Mouse (Mus musculus) spleen, adult 2 months (tissue): ENCODE data around the gene Zhx3. TPM values are rescaled to one million over a fixed set of nuclear protein-coding genes. Genes with fewer than 3 reads are reported as not detected.
A peak's percentile ranks its signal among the peaks of the same experiment; 100 is the strongest.

Experiments
- DNase-seq, 2 experiments: peaks; one replicate each; pipeline versions ENCODE4 v3.0.0 to v3.0.0-alpha.2; 2012 to 2021; ENCODE audit warnings: low spot score in 2 of 2, low read depth in 1 of 2
- H3K27ac ChIP-seq: fragments of 200-500 bp; 2 replicates; pipeline ENCODE4 v1.5.1; 2012; ENCODE audit warnings: low read length, inconsistent platforms; ENCODE audit not compliant: insufficient read depth
- H3K27me3 ChIP-seq: fragments of 200-500 bp; 2 replicates; pipeline ENCODE4 v1.6.1; 2012; ENCODE audit warnings: mild to moderate bottlenecking, moderate library complexity, low read length, inconsistent platforms; ENCODE audit not compliant: control insufficient read depth, insufficient read depth
- H3K36me3 ChIP-seq: fragments of 200-500 bp; 2 replicates; pipeline ENCODE4 v1.6.1; 2012; ENCODE audit warnings: mild to moderate bottlenecking, low read length, inconsistent platforms; ENCODE audit not compliant: control insufficient read depth, insufficient read depth
- H3K4me1 ChIP-seq: fragments of 200-500 bp; 2 replicates; pipeline ENCODE4 v1.6.1; 2011; ENCODE audit warnings: inconsistent platforms; ENCODE audit not compliant: control insufficient read depth, insufficient read depth, insufficient read length
- H3K4me3 ChIP-seq: fragments of 200-500 bp; 2 replicates; pipeline ENCODE4 v1.5.1; 2011; ENCODE audit warnings: mild to moderate bottlenecking, inconsistent platforms; ENCODE audit not compliant: insufficient read depth, insufficient read length; ENCODE audit errors: extremely low read depth
- CTCF ChIP-seq: fragments of 200-500 bp; IDR thresholded peaks from 2 replicates; pipeline ENCODE4 v1.5.1; 2011; ENCODE audit warnings: mild to moderate bottlenecking, inconsistent platforms; ENCODE audit not compliant: insufficient read depth, insufficient read length, insufficient replicate concordance; ENCODE audit errors: extremely low read depth
- POLR2A ChIP-seq: fragments of 200-500 bp; IDR thresholded peaks from 2 replicates; pipeline ENCODE4 v1.6.1; 2011; ENCODE audit warnings: low read depth, low read length, inconsistent platforms
- WGBS: fragments of 180-500 bp; shearing (Covaris S2); methylation state at CpG from one replicate; pipeline ENCODE4 v1.1.7; 2018; 5-methylcytosine and 5-hydroxymethylcytosine counted together
- polyA plus RNA-seq: library from polyadenylated mRNA; depleted of rRNA; stranded (reverse); fragments of >200 nt; gene quantifications from 2 replicates; pipeline ENCODE4 v1.2.3, GENCODE M21; 2012

The Zhx3 gene
- polyA plus RNA-seq, 1 experiment: 1.5 TPM

DNA sequence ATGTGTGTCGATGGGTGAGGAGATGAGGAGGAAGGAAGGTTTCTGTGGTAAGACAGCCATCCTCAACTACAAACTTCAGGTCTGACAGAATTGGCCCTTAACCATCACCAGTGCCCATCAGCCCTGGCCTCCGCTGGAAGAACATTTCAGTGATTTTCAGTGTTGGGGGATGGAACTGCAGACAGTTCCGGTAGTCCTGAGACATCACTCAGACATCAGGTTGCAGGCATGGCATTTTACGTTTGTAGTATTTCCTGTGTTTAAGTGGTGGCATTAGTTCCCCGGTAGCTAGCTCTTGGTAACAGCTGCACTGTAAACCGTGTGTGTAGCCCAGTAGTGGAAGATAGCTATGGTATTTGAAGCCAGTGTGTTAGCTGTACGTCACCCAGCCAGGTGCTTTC is 139.7 kb downstream of the Zhx3 start:
- H3K27ac ChIP-seq: peak overlapping the region; percentile 46
- peak overlapping the region; percentile 81; the same call in 1 of the 2 replicates for H3K4me3 ChIP-seq
- no peaks in the 10 kb centered on the region for H3K27me3 ChIP-seq
- H3K36me3 ChIP-seq: no peaks in the 10 kb centered on the region
- 12% methylated on average over 7 of the region's 7 CpGs for whole genome bisulfite sequencing
- TF ChIP-seq POLR2A (no peak), CTCF (no peak)
- H3K4me1 ChIP-seq: peaks cover 3% of the 10 kb centered on the region
- peak in 1 of 2 experiments; percentile 30 for DNase-seq

GRCm38 (mm10) chr2:160732420-160732995 is 140.3 kb downstream of the Zhx3 start:
- Histone ChIP-seq H3K4me3 (peak overlapping the region; percentile 81), H3K27me3 (no peaks in the 10 kb centered on the region), H3K27ac (peak overlapping the region; percentile 73), H3K36me3 (no peaks in the 10 kb centered on the region), H3K4me1 (peaks cover 3% of the 10 kb centered on the region)
- WGBS: 21% methylated on average over 9 of the region's 9 CpGs
- DNase-seq: no peak
- TF ChIP-seq POLR2A (no peak), CTCF (no peak)

GRCm38 (mm10) chr2:160731839-160732261 is 140.9 kb downstream of the Zhx3 start:
- no peaks in the 10 kb centered on the region for H3K27me3 ChIP-seq
- peaks cover 3% of the 10 kb centered on the region for H3K4me1 ChIP-seq
- TF ChIP-seq CTCF (no peak), POLR2A (no peak)
- no peaks in the 10 kb centered on the region for H3K36me3 ChIP-seq
- peak in 1 of 2 experiments; percentile 50 for DNase-seq
- peak overlapping the region; percentile 73 for H3K27ac ChIP-seq
- peak overlapping the region; percentile 81 for H3K4me3 ChIP-seq
- WGBS: 1% methylated on average over 32 of the region's 32 CpGs

GRCm38 (mm10) chr2:160731117-160731838 is 141.5 kb downstream of the Zhx3 start, which contains the start of gene Plcg1:
Gene Plcg1 (plus strand): TSS chr2:160731300.
- peaks cover 3% of the 10 kb centered on the region for H3K4me1 ChIP-seq
- peak; percentile 81 to 91 for DNase-seq
- TF ChIP-seq CTCF (no peak), POLR2A (no peak; the same call in 1 of the 2 replicates)
- no peaks in the 10 kb centered on the region for H3K27me3 ChIP-seq
- peak within 1 kb of the TSS; percentile 81 for H3K4me3 ChIP-seq
- no peaks in the 10 kb centered on the region for H3K36me3 ChIP-seq
- H3K27ac ChIP-seq: peak within 1 kb of the TSS; percentile 85
- WGBS: under 1% methylated on average over 93 of the region's 99 CpGs

DNA sequence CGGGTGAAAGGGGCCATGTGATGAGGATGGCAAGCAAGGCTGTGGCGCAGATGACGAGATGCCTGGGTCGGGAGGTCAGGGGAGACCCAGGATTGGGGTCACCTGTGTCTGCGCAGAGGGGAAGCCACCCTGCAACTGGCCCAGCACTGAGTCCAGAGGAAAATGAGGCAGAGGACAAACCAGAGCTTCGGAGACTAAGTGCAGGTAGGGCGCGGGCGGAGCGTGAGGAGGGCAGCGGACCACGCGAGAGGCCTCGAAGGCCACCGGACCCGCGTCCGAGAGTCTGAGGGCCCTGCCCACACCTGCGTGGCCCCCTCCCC is 142.0 kb downstream of the Zhx3 start:
- no peak for TF ChIP-seq CTCF
- H3K27ac ChIP-seq: no peak overlapping the region
- H3K4me3 ChIP-seq: peak overlapping the region; percentile 81
- peaks cover 3% of the 10 kb centered on the region for H3K4me1 ChIP-seq
- 8% methylated on average over 19 of the region's 19 CpGs for WGBS
- no peaks in the 10 kb centered on the region for H3K36me3 ChIP-seq
- no peaks in the 10 kb centered on the region for H3K27me3 ChIP-seq
- no peak for DNase-seq

DNA sequence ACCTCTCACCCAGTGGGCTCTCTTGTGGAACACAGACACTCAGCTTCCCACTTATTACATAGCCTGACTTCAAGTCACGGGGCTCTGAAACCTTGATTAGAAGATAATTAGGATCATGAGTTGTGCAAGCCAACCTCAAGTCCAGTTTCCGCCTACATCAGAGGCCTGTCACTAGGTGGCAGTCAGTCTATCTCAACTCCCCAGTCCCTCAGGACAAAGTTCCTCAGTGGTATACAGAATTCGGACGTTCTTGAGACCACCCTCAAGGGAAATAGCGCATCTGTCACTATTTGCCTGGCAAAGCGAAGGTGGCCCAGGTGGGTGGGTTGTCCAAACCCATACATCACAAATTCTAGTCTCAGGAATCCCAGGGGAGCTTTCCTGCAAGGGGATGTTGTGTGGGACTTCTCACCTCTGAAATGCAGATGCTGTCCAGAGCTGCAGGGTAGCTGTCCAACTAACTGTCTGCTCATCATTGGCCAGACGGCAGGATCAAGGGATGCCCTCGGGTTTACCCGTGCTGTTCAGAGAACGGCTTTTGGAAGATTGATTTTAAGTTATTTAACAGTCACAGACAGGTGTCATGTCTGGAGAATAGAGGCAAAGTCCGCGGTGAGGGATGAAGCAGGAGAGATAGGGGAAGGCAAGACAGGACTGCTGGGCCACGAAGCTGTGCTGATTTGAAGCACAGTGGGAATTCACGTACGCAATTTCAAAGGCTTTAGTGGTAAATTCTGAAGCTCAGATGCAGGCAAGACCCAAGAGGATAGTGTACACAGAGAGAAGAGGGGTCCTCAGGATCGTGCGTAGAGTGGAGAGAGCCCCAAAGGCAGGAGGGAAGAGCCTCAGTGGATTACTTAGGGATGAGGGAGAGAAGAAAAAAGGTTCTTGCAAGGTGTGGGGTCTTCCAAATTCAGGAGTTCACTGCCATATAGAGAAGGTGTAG is 142.7 kb downstream of the Zhx3 start:
- no peaks in the 10 kb centered on the region for H3K36me3 ChIP-seq
- TF ChIP-seq CTCF (peak; percentile 46; the same call in 1 of the 2 replicates), POLR2A (no peak)
- DNase-seq: no peak

GRCm38 (mm10) chr2:160729436-160729835 is 143.4 kb downstream of the Zhx3 start:
- no peak for DNase-seq
- H3K36me3 ChIP-seq: no peaks in the 10 kb centered on the region; the same call in 1 of the 2 replicates
- no peak overlapping the region for H3K4me3 ChIP-seq
- no peak overlapping the region for H3K27ac ChIP-seq
- 85% methylated on average over 2 of the region's 2 CpGs for WGBS
- no peaks in the 10 kb centered on the region for H3K27me3 ChIP-seq
- peaks cover 3% of the 10 kb centered on the region for H3K4me1 ChIP-seq
- no peak for TF ChIP-seq POLR2A
- no peak for TF ChIP-seq CTCF

More for the DNA sequence above, 142.7 kb downstream of the Zhx3 start:
- Histone ChIP-seq H3K27ac (no peak overlapping the region), H3K4me3 (no peak overlapping the region), H3K27me3 (no peaks in the 10 kb centered on the region), H3K4me1 (peaks cover 3% of the 10 kb centered on the region)
- WGBS: 32% methylated on average over 17 of the region's 17 CpGs
